Mouse (Mus musculus) spleen, adult 12 weeks (tissue): ENCODE data around the gene Celf2.

Source experiments
- DNase-seq: peaks from one replicate; pipeline ENCODE4 v3.0.0; 2022; ENCODE audit warnings: low spot score

Celf2 gene

GRCm38 (mm10) chr2:6867297-6867696 lies 642.1 kb downstream of the Celf2 start:
- no peak for DNase-seq

GRCm38 (mm10) chr2:6865785-6866184 lies 643.6 kb downstream of the Celf2 start:
- no peak for DNase-seq

- DNase-seq, result no peak
Measured at GRCm38 (mm10) chr2:6850102-6850644, 659.2 kb downstream of the Celf2 start.

GRCm38 (mm10) chr2:6849388-6849787 lies 660.0 kb downstream of the Celf2 start:
- DNase-seq, result no peak

GRCm38 (mm10) chr2:6830021-6830420 lies 679.3 kb downstream of the Celf2 start:
- DNase-seq, result no peak

GRCm38 (mm10) chr2:6827583-6827982 lies 681.8 kb downstream of the Celf2 start:
- DNase-seq, result no peak

- DNase-seq, result no peak
Measured at GRCm38 (mm10) chr2:6823021-6823420, 686.3 kb downstream of the Celf2 start.

- no peak for DNase-seq
Measured at GRCm38 (mm10) chr2:6821593-6821992, 687.8 kb downstream of the Celf2 start.

GRCm38 (mm10) chr2:6815281-6815680 lies 694.1 kb downstream of the Celf2 start:
- no peak for DNase-seq

GRCm38 (mm10) chr2:6808736-6809135 lies 700.6 kb downstream of the Celf2 start:
- DNase-seq, result no peak

GRCm38 (mm10) chr2:6796754-6797153 lies 712.6 kb downstream of the Celf2 start:
- no peak for DNase-seq

GRCm38 (mm10) chr2:6795995-6796588 lies 713.3 kb downstream of the Celf2 start:
- no peak for DNase-seq

GRCm38 (mm10) chr2:6794858-6795257 lies 714.5 kb downstream of the Celf2 start:
- DNase-seq, result no peak

- DNase-seq, result no peak
Measured at GRCm38 (mm10) chr2:6790876-6791275, 718.5 kb downstream of the Celf2 start.

GRCm38 (mm10) chr2:6786494-6787144 lies 722.7 kb downstream of the Celf2 start:
- no peak for DNase-seq

- DNase-seq, result no peak
Measured at GRCm38 (mm10) chr2:6770214-6770613, 739.1 kb downstream of the Celf2 start.

GRCm38 (mm10) chr2:6762381-6762780 lies 747.0 kb downstream of the Celf2 start:
- DNase-seq, result no peak

GRCm38 (mm10) chr2:6743173-6743572 lies 766.2 kb downstream of the Celf2 start:
- DNase-seq, result no peak

GRCm38 (mm10) chr2:6739998-6740668 lies 769.2 kb downstream of the Celf2 start:
- DNase-seq, result no peak

- DNase-seq, result no peak
Measured at GRCm38 (mm10) chr2:6732026-6732425, 777.3 kb downstream of the Celf2 start.

- no peak for DNase-seq
Measured at GRCm38 (mm10) chr2:6730860-6731259, 778.5 kb downstream of the Celf2 start.

- no peak for DNase-seq
Measured at GRCm38 (mm10) chr2:6729984-6730383, 779.4 kb downstream of the Celf2 start.

GRCm38 (mm10) chr2:6728840-6729252 lies 780.5 kb downstream of the Celf2 start:
- DNase-seq, result no peak
